Mouse (Mus musculus): ENCODE measurements around the gene 1700016D06Rik. TPM values are rescaled to one million over a fixed set of nuclear protein-coding genes. Genes with fewer than 3 reads are reported as not detected.

1700016D06Rik gene
- polyA plus RNA-seq, 1 experiment from 2014 or later = not detected

DNA sequence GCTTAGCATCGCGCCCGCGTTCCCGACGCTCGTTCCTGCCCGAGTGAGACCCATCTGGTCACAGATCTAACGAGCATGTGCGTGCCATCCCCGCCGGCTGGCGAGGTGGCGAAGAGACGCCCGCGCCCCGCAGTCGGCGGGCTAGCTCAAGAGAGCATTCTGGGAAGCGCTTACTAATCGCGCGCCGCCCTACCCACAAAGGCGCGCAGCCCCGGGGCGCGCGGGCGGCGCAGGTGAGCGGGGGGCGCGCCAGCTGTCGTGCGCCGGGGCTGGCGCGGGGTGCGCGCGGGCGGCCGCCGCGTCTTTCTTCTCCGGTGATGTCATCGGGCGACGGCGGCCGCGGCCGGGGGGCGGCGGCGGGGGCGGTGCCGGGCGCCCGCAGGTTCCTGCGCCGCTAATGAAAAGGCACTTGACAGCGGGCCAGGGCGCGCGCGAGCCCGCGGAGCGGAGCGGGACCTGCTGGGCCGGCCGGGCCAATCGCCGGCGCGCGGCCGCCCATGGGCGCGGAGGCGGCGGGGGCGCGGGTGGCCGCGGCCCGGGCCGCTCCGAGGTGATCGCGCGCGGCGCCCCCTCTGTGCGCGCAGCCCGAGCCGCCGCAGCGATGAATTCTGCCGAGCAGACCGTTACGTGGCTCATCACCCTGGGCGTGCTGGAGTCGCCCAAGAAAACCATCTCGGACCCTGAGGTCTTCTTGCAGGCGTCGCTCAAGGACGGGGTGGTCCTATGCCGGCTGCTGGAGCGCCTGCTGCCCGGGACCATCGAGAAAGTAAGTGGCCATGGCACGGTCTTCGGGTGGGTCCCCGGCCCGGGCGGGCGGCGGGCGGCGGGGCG, 27.0 kb upstream of the 1700016D06Rik start, which contains the start of gene Arhgef7:
TSS of gene Arhgef7 (plus strand) at position 71 of the 831 bp plus-strand sequence.
- peak within 1 kb of the TSS; percentile 75 for H3K4me3 ChIP-seq
- H3K27me3 ChIP-seq (replicated peaks) = peaks cover 68% of the 10 kb centered on the region
- no peaks in the 10 kb centered on the region for H3K36me3 ChIP-seq
- H3K4me2 ChIP-seq = peak within 1 kb of the TSS; percentile 86
- ATAC-seq (ENCODE audit: extremely low read depth, insufficient number of reproducible peaks, low FRiP score, low TSS enrichment) = peak; percentile 74
- no peaks in the 10 kb centered on the region for H3K9me3 ChIP-seq
- H3K4me1 ChIP-seq = peaks cover 36% of the 10 kb centered on the region
- peak within 1 kb of the TSS; percentile 94 for H3K27ac ChIP-seq (replicated peaks)
- under 1% methylated on average over 113 of the region's 127 CpGs for WGBS
- peak within 1 kb of the TSS; percentile 93 for H3K9ac ChIP-seq

DNA sequence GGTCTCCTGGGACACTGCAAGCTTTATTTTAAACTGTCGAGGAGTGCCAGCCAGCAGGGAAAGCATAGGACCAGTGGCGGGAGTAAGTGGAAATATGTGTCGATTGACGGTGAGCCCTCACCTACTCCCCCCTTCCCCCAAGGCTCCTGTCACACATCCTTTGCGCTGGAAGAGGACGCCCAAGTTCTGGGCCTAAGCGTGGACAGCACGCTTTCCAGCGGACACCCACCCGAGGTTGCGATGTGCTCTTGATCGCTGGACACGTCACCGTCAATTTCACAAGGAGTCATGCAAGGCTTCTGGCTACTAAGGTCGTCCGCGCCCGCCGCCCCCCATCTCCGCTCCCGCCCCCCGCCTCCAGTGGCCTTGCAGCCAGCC, 26.4 kb upstream of the 1700016D06Rik start:
- peak overlapping the region; percentile 86 for H3K4me2 ChIP-seq
- H3K9me3 ChIP-seq = no peaks in the 10 kb centered on the region
- 2% methylated on average over 22 of the region's 22 CpGs for WGBS
- peak overlapping the region; percentile 94 for H3K27ac ChIP-seq (replicated peaks)
- H3K4me3 ChIP-seq = peak overlapping the region; percentile 75
- peaks cover 71% of the 10 kb centered on the region for H3K27me3 ChIP-seq (replicated peaks)
- peak overlapping the region; percentile 93 for H3K9ac ChIP-seq
- peaks cover 36% of the 10 kb centered on the region for H3K4me1 ChIP-seq
- ATAC-seq (ENCODE audit: extremely low read depth, insufficient number of reproducible peaks, low FRiP score, low TSS enrichment) = peak; percentile 17; the same call in 1 of the 2 replicates
- H3K36me3 ChIP-seq = no peaks in the 10 kb centered on the region

DNA sequence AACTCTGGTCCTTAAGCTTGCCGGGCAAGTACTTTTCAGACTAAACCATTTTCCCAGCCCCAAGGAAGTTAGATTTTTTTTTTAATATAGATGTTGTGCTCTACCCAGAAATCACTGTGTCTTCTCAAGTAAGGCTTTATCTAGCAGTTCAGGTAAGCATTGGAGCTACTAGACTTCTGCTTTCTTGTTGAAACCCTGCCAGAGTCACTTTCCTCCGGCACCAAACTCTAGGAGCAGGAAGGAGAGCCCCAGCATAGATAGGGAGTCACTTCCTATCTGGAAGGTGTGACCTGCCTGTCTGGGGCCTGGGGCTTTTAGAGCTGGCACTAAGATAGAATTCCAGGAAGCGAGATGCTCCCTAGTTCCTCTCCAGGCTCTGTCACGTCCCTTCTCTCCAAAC, 16.3 kb upstream of the 1700016D06Rik start:
- H3K4me3 ChIP-seq = no peak overlapping the region

DNA sequence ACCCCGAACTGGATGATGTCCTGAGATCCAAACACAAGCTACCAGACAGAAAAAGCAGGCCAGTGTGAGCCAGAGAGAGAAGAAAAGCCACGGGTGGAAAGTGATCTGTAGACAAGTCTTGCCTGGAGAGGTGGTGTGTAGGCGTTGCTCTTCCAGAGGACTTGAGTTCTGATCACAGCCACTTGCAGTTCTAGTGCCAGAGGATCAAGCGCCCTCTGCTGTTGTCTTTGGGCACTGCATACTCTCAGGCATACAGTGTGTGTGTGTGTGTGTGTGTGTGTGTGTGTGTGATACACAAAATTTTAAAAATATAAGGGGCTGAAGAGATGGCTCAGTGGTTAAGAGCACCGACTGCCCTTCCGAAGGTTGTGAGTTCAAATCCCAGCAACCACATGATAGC, 11.4 kb upstream of the 1700016D06Rik start:
- Histone ChIP-seq H3K9ac (no peak overlapping the region), H3K27ac (replicated peaks) (no peak overlapping the region), H3K9me3 (no peaks in the 10 kb centered on the region), H3K27me3 (replicated peaks) (no peaks in the 10 kb centered on the region), H3K4me3 (no peak overlapping the region), H3K4me1 (peaks cover 35% of the 10 kb centered on the region), H3K36me3 (no peaks in the 10 kb centered on the region), H3K4me2 (no peak overlapping the region)
- WGBS = 85% methylated on average over 6 of the region's 6 CpGs
- no peak for ATAC-seq (ENCODE audit: extremely low read depth, insufficient number of reproducible peaks, low FRiP score, low TSS enrichment)

More for the DNA sequence above, 16.3 kb upstream of the 1700016D06Rik start:
- Histone ChIP-seq H3K27ac (replicated peaks) (no peak overlapping the region), H3K9ac (no peak overlapping the region), H3K4me2 (no peak overlapping the region), H3K36me3 (no peaks in the 10 kb centered on the region), H3K9me3 (no peaks in the 10 kb centered on the region), H3K4me1 (peaks cover 4% of the 10 kb centered on the region; the same call in 1 of the 2 replicates), H3K27me3 (replicated peaks) (peaks cover 11% of the 10 kb centered on the region; the same call in 1 of the 2 replicates)
- no peak for ATAC-seq (ENCODE audit: extremely low read depth, insufficient number of reproducible peaks, low FRiP score, low TSS enrichment)
- WGBS = 41% methylated on average over 4 of the region's 4 CpGs

DNA sequence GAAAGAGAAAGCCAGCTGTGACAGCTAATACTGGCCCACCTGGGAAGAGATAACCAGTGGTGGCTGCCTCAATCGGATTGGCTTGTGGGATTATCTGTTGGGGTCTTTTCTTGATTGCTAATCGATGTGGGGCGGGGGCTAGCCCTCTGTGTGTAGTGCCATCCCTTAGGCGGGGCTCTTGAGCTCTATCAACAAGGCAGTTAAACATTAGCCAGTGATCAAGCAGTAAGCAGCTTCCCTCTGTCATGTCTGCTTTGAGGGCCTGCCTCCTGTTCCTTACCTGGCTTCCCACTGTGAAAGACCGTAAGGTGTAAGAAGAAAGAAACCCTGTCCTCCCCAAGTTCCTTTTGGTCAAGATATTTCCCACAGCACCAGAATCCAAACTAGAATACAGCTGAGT, 9.6 kb upstream of the 1700016D06Rik start:
- Histone ChIP-seq H3K4me2 (no peak overlapping the region), H3K4me1 (peaks cover 48% of the 10 kb centered on the region), H3K27ac (replicated peaks) (no peak overlapping the region), H3K4me3 (no peak overlapping the region), H3K36me3 (no peaks in the 10 kb centered on the region), H3K27me3 (replicated peaks) (no peaks in the 10 kb centered on the region), H3K9me3 (no peaks in the 10 kb centered on the region), H3K9ac (no peak overlapping the region)
- no peak for ATAC-seq (ENCODE audit: extremely low read depth, insufficient number of reproducible peaks, low FRiP score, low TSS enrichment)
- 36% methylated on average over 5 of the region's 5 CpGs for whole genome bisulfite sequencing

DNA sequence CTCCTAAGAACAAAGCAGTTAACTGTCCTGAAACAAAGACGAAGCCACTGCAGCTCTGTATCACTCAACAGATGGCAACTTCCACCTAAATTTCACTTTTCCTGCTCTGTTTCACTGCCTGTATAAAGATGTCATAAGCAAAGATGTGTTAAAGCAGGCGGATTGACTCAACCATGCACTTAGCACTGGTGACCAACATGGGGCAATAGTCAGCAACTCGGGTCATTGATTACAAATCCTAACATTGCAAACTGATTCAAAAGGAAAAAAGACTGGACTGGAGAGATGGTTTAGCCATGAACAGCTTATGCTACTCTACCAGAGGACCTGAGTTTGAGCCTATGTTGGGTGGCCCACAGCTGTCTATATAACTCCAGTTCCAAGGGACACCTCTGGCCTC, 8.7 kb upstream of the 1700016D06Rik start:
- 82% methylated on average over 3 of the region's 3 CpGs for WGBS
- Histone ChIP-seq H3K27me3 (replicated peaks) (no peaks in the 10 kb centered on the region), H3K4me3 (no peak overlapping the region), H3K9me3 (no peaks in the 10 kb centered on the region), H3K27ac (replicated peaks) (no peak overlapping the region), H3K36me3 (no peaks in the 10 kb centered on the region), H3K4me1 (peaks cover 54% of the 10 kb centered on the region), H3K4me2 (no peak overlapping the region), H3K9ac (no peak overlapping the region)
- no peak for ATAC-seq (ENCODE audit: extremely low read depth, insufficient number of reproducible peaks, low FRiP score, low TSS enrichment)

DNA sequence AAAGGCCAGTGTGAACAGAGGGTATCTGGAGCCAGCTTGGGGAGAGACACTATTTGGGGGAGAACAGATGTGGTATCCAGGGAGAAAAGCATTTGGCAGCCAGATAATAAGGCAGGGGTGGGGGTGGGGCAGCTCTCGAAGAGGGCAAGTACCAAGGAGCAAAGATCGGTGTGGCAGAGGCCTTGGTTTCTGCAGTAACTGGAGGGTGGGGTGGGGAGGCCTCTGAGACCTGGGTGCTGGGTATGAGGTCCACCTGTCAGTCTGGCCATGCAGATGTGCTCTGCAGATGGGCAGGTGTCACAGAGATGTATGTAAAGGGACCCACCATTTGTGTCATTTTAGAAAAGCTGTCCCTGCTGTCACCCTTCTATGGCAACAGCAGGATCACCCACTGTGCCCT, 8.0 kb upstream of the 1700016D06Rik start:
- 37% methylated on average over 2 of the region's 2 CpGs for WGBS
- no peaks in the 10 kb centered on the region for H3K27me3 ChIP-seq (replicated peaks)
- H3K4me3 ChIP-seq = no peak overlapping the region
- H3K9me3 ChIP-seq = no peaks in the 10 kb centered on the region
- no peak overlapping the region for H3K4me2 ChIP-seq
- no peaks in the 10 kb centered on the region for H3K36me3 ChIP-seq
- no peak for ATAC-seq (ENCODE audit: extremely low read depth, insufficient number of reproducible peaks, low FRiP score, low TSS enrichment)
- no peak overlapping the region for H3K27ac ChIP-seq (replicated peaks)
- peaks cover 56% of the 10 kb centered on the region for H3K4me1 ChIP-seq
- H3K9ac ChIP-seq = no peak overlapping the region

DNA sequence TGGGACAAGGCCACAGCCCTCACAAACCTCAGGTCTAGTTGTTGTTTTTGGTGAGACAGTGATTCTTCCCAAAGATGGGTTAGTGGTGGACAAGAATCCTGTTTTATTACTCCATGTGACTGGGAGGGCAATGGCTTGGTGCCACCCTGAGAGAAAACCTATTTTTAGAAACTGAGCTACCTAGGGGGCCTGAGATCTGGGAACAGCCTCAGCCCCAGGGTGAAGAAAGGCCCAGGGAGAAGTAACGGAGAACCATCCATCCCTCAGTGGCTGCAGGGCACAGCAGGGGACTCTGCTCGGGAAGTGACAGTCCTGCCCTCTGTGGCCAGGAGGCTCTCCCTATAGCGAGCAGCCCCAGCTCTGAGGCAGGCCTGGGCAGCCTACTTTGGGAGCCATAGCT, 6.8 kb upstream of the 1700016D06Rik start:
- Histone ChIP-seq H3K9me3 (no peaks in the 10 kb centered on the region), H3K9ac (peak overlapping the region; percentile 67), H3K27ac (replicated peaks) (peak overlapping the region; percentile 96), H3K36me3 (no peaks in the 10 kb centered on the region), H3K4me2 (no peak overlapping the region), H3K27me3 (replicated peaks) (no peaks in the 10 kb centered on the region), H3K4me3 (no peak overlapping the region), H3K4me1 (peaks cover 56% of the 10 kb centered on the region)
- no peak for ATAC-seq (ENCODE audit: extremely low read depth, insufficient number of reproducible peaks, low FRiP score, low TSS enrichment)
- WGBS = 12% methylated on average over 3 of the region's 3 CpGs

DNA sequence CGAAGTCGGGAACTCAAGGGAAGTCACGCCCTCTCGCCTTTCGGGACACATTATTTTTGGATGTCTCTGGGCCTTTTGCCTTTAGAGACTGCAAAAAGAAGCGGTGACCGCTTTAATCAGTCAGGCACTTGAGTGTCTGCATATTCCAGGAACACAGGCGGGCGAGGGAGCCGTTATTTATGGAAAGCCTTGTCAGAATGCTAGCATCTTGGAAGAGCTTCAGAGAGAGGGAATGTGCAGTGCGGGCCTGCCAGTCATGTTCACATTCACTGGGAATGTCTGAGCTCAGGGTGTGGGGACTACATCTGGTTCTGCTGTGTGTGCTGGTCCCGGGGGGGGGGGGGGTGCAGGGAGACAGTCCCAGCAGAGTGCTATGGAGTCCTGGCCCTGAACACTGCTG, 5.0 kb upstream of the 1700016D06Rik start:
- ATAC-seq (ENCODE audit: extremely low read depth, insufficient number of reproducible peaks, low FRiP score, low TSS enrichment) = peak; percentile 44
- peak overlapping the region; percentile 24; the same call in 1 of the 2 replicates for H3K4me2 ChIP-seq
- 34% methylated on average over 12 of the region's 12 CpGs for WGBS
- no peaks in the 10 kb centered on the region for H3K27me3 ChIP-seq (replicated peaks)
- H3K27ac ChIP-seq (replicated peaks) = peak overlapping the region; percentile 96
- no peak overlapping the region for H3K4me3 ChIP-seq
- no peaks in the 10 kb centered on the region for H3K9me3 ChIP-seq
- no peak overlapping the region; the same call in 1 of the 2 replicates for H3K9ac ChIP-seq
- peaks cover 52% of the 10 kb centered on the region for H3K4me1 ChIP-seq
- no peaks in the 10 kb centered on the region for H3K36me3 ChIP-seq

DNA sequence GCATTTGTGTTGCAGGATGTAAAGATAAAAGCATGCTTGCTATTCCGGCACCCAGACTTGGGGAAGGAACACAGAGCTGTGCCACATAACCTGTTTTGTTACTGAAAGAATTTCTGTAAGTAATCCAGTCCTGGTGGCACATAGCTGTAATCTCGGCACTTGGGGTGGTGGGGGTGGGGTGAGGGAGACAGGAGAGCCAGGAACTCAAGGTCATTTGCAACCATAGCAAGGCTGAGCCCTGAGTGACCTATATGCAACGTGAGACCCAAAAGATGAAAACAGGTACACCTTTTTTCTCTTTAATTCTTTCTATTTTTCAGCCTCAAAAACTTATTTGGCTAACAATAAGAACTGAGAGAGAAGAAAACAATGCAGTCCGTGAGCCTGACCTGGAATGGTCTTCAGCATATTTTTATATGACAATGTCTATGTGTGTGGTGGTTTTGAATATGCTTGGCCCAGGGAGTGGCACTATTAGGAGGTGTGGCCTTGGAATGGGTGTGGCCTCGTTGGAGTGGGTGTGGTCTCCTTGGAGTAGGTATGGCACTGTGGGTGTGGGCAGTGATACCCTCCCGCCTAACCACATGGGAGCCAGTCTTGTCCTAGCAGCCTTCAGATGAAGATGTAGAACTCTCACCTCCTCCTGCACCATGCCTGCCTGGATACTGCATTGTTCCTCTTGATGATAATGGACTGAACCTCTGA, 4.0 kb upstream of the 1700016D06Rik start:
- no peak for ATAC-seq (ENCODE audit: extremely low read depth, insufficient number of reproducible peaks, low FRiP score, low TSS enrichment)
- Histone ChIP-seq H3K27me3 (replicated peaks) (peaks cover 4% of the 10 kb centered on the region), H3K4me1 (peaks cover 54% of the 10 kb centered on the region), H3K36me3 (no peaks in the 10 kb centered on the region), H3K9ac (no peak overlapping the region), H3K4me3 (no peak overlapping the region), H3K9me3 (no peaks in the 10 kb centered on the region), H3K27ac (replicated peaks) (peak overlapping the region; percentile 96), H3K4me2 (no peak overlapping the region)
- 49% methylated on average over 6 of the region's 6 CpGs for whole genome bisulfite sequencing

DNA sequence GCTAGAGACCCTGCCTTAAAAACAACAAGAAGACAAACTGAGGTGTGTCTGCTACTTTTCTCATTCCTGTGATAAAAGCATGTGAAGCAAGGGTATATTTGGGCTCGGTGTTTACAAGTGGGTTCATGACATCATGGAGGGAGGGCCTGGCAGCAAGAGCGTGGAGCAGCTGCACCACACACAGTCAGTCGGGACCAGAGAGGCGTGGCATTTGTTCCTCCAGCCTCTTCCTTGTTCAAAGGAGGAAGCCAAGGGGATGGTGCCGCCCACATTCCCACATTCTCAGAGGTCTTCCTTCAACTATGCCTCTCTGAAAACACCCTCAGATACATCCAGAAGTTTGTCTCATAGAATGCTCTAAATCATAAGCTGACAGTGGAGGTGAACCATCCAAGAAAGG, 2.9 kb upstream of the 1700016D06Rik start:
- WGBS = 81% methylated on average over 5 of the region's 5 CpGs
- Histone ChIP-seq H3K4me1 (peaks cover 50% of the 10 kb centered on the region), H3K27ac (replicated peaks) (no peak overlapping the region), H3K4me2 (no peak overlapping the region), H3K27me3 (replicated peaks) (peaks cover 6% of the 10 kb centered on the region), H3K9me3 (no peaks in the 10 kb centered on the region), H3K36me3 (no peaks in the 10 kb centered on the region), H3K9ac (no peak overlapping the region), H3K4me3 (no peak overlapping the region)
- no peak for ATAC-seq (ENCODE audit: extremely low read depth, insufficient number of reproducible peaks, low FRiP score, low TSS enrichment)
